Mouse (Mus musculus): ENCODE results near the gene Sox5. TPM values are rescaled to one million over a fixed set of nuclear protein-coding genes. Genes with fewer than 3 reads are reported as not detected.

The Sox5 gene
- polyA plus RNA-seq, 1 experiment: 0.81 TPM

DNA sequence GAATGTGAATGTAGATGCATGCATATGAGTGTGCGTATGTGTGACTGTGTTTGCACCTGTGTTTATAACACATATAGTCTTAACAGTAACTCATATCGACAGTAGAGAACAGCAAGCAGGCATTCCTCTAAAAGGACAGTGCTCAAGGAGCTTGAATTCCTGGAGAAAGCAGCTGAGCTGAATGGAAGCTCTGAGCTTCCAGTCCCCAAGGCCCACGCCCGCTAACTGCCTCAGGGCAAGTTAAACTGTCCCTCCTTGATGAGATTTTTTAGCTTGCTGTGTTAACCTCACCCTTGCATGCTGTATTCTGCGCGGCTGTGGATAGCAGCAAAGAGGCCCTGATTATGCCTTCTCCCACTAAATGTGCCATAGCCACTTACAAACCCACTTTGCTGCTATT, 388.6 kb downstream of the Sox5 start:
- H3K4me3 ChIP-seq (ENCODE audit: control insufficient read depth, insufficient read depth, low read length): no peak overlapping the region
- WGBS: 97% methylated on average over 6 of the region's 6 CpGs
- no peaks in the 10 kb centered on the region for H3K4me1 ChIP-seq (replicated peaks; ENCODE audit: control insufficient read depth, insufficient read depth, low read length)
- TF ChIP-seq POLR2A (IDR thresholded peaks at IDR 0.05; ENCODE audit: control insufficient read depth, extremely low read depth, insufficient read depth, low read length, poor library complexity): no peak
- no peak for TF ChIP-seq CTCF (IDR thresholded peaks at IDR 0.05; ENCODE audit: borderline replicate concordance, control insufficient read depth, extremely low read depth, insufficient read depth, low read length, poor library complexity)
- no peak overlapping the region for H3K27ac ChIP-seq (ENCODE audit: control insufficient read depth, insufficient read depth, low read length)
- H3K36me3 ChIP-seq (ENCODE audit: control insufficient read depth, insufficient read depth, low read length): no peaks in the 10 kb centered on the region
- DNase-seq: no peak
- H3K27me3 ChIP-seq (ENCODE audit: control insufficient read depth, insufficient read depth, low read length): no peaks in the 10 kb centered on the region

DNA sequence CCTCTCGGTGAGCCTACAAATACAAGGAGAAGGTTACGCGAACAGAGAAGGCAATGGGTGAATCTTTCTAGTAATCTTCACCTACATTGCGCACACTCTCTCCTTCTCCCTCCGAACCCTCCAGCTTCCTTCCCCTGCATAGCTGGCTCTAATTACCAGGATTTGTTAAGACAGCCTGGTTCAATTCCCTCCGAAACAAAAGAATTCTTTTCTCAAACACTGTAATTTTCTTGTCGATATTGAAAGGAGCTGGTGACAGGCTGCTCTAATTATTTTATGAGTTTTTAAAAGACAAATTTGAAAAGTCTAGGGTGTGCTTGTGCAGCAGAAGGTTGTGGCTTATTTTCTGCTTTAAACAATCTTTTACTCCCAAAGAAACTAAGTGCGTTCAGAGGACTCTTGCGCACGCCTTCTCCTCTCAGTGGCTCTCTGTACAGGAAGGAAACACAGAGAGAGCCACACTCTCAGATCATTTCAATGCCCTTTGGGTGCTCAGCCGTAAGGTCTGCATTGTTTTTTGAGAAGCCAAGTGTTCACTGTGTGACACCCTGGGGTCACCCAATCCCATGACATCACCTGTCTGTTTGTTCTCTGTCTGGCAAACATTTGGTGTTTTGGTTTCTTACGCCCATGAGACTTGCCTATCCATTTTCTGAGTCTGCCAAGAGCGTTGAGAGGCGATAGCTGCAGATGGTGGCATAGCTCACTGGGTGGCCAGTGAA, 392.3 kb downstream of the Sox5 start:
- TF ChIP-seq POLR2A (IDR thresholded peaks at IDR 0.05; ENCODE audit: control insufficient read depth, extremely low read depth, insufficient read depth, low read length, poor library complexity): no peak
- no peak for TF ChIP-seq CTCF (IDR thresholded peaks at IDR 0.05; ENCODE audit: borderline replicate concordance, control insufficient read depth, extremely low read depth, insufficient read depth, low read length, poor library complexity)
- no peak overlapping the region for H3K27ac ChIP-seq (ENCODE audit: control insufficient read depth, insufficient read depth, low read length)
- WGBS: 95% methylated on average over 14 of the region's 14 CpGs
- no peak overlapping the region for H3K4me3 ChIP-seq (ENCODE audit: control insufficient read depth, insufficient read depth, low read length)
- no peaks in the 10 kb centered on the region for H3K36me3 ChIP-seq (ENCODE audit: control insufficient read depth, insufficient read depth, low read length)
- no peaks in the 10 kb centered on the region for H3K27me3 ChIP-seq (ENCODE audit: control insufficient read depth, insufficient read depth, low read length)
- no peak for DNase-seq
- H3K4me1 ChIP-seq (replicated peaks; ENCODE audit: control insufficient read depth, insufficient read depth, low read length): no peaks in the 10 kb centered on the region

DNA sequence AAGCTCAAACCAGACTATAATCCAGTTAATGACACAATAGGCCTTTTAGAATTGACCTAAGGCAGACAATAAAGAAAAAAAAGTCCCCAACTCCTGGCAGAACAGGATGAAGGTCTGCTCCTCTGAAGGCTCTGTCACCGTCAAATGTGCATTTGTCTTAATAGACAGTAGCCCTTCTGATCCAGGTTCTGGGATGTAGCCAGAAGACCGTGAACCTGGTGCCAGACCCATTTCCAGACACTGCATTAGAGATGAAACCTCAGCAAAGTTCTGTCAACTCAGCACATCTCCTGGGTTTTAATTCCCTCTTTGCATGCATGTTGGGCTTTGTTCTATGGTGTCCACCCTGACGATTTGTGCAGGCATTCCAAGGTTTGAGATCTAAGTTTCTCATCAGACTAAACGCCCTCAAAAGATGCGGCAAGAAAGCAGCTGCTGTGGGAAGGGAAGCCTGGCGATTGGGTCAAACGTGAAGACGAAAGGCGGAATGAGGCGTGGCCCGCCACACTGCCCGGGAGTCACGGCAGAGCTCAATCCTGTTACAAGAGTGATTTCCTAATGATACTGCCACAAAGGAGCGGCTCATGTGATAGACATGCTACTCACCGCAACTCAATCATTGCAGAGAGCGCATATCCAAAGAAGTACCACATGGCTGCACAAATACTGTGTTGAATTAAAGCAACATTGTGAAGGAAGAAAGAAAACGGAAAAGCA, 394.1 kb downstream of the Sox5 start:
- no peaks in the 10 kb centered on the region for H3K27me3 ChIP-seq (ENCODE audit: control insufficient read depth, insufficient read depth, low read length)
- H3K36me3 ChIP-seq (ENCODE audit: control insufficient read depth, insufficient read depth, low read length): no peaks in the 10 kb centered on the region
- no peaks in the 10 kb centered on the region for H3K4me1 ChIP-seq (replicated peaks; ENCODE audit: control insufficient read depth, insufficient read depth, low read length)
- DNase-seq: no peak
- WGBS: 91% methylated on average over 17 of the region's 17 CpGs
- H3K4me3 ChIP-seq (ENCODE audit: control insufficient read depth, insufficient read depth, low read length): no peak overlapping the region
- H3K27ac ChIP-seq (ENCODE audit: control insufficient read depth, insufficient read depth, low read length): no peak overlapping the region
- TF ChIP-seq CTCF (IDR thresholded peaks at IDR 0.05; ENCODE audit: borderline replicate concordance, control insufficient read depth, extremely low read depth, insufficient read depth, low read length, poor library complexity) (no peak), POLR2A (IDR thresholded peaks at IDR 0.05; ENCODE audit: control insufficient read depth, extremely low read depth, insufficient read depth, low read length, poor library complexity) (no peak)

DNA sequence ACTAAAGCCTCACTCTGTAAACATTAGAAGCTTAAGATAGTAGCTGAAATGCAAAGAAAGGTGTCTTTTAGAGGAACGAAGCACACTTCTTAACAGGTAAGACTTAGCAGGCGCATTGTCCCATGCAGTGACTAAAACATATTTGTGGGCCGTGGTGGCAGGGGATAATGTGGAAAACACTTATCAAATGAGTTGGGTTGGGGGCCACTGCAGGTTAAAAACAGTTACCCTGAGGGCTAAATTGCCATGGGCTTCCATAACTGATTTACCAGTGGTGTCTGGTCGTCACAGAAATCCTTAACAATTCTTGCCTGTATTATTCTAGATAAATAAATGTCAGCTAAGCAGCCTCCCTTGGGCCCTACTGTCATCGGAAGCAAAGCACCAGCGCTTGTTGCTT, 401.1 kb downstream of the Sox5 start:
- no peak overlapping the region for H3K27ac ChIP-seq (ENCODE audit: control insufficient read depth, insufficient read depth, low read length)
- WGBS: 95% methylated on average over 6 of the region's 6 CpGs
- no peaks in the 10 kb centered on the region for H3K4me1 ChIP-seq (replicated peaks; ENCODE audit: control insufficient read depth, insufficient read depth, low read length)
- no peak for TF ChIP-seq POLR2A (IDR thresholded peaks at IDR 0.05; ENCODE audit: control insufficient read depth, extremely low read depth, insufficient read depth, low read length, poor library complexity)
- no peak overlapping the region for H3K4me3 ChIP-seq (ENCODE audit: control insufficient read depth, insufficient read depth, low read length)
- no peaks in the 10 kb centered on the region for H3K36me3 ChIP-seq (ENCODE audit: control insufficient read depth, insufficient read depth, low read length)
- no peak for DNase-seq
- H3K27me3 ChIP-seq (ENCODE audit: control insufficient read depth, insufficient read depth, low read length): no peaks in the 10 kb centered on the region

DNA sequence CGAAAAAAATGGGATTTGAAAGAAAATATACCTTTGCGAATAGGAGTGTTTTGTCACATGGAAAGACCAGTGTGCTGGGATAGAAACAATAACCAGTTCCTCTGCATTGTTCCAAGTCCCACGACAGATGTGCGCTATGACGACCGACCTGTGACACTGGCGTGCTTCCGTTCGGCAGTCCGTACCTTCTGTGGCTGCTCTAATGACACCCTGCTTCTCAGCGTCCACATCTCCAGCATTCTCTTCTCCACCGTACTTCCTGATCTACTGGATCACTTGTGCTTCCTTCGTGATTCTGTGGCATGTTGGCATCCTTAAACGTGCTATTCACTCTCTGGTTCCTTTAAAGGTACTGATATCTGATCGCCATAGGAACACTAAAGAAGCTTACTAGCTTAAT, 401.6 kb downstream of the Sox5 start:
- H3K27me3 ChIP-seq (ENCODE audit: control insufficient read depth, insufficient read depth, low read length): no peaks in the 10 kb centered on the region
- no peaks in the 10 kb centered on the region for H3K4me1 ChIP-seq (replicated peaks; ENCODE audit: control insufficient read depth, insufficient read depth, low read length)
- H3K27ac ChIP-seq (ENCODE audit: control insufficient read depth, insufficient read depth, low read length): no peak overlapping the region
- H3K36me3 ChIP-seq (ENCODE audit: control insufficient read depth, insufficient read depth, low read length): no peaks in the 10 kb centered on the region
- no peak for DNase-seq
- no peak overlapping the region for H3K4me3 ChIP-seq (ENCODE audit: control insufficient read depth, insufficient read depth, low read length)
- no peak for TF ChIP-seq CTCF (IDR thresholded peaks at IDR 0.05; ENCODE audit: borderline replicate concordance, control insufficient read depth, extremely low read depth, insufficient read depth, low read length, poor library complexity)
- TF ChIP-seq POLR2A (IDR thresholded peaks at IDR 0.05; ENCODE audit: control insufficient read depth, extremely low read depth, insufficient read depth, low read length, poor library complexity): no peak
- WGBS: 92% methylated on average over 15 of the region's 15 CpGs

DNA sequence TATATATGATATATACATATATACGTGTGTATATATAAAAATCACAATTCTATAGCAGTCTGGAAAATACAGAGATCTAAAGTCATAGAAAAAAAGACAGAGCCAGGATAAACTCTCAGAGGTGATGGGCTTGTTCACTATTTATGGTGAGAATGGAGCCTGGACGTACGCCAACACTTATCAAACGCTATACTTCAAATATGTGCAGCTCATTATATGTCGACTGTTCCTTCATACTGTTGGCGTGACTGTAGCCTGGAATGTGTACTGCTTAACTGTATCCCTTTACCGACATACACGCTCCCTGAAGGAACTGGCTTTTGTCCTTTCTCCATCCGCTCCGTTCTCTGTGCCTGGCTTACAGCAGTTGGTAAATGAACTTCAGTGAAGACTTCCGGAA, 407.0 kb downstream of the Sox5 start:
- WGBS: 95% methylated on average over 11 of the region's 11 CpGs
- no peaks in the 10 kb centered on the region for H3K27me3 ChIP-seq (ENCODE audit: control insufficient read depth, insufficient read depth, low read length)
- TF ChIP-seq POLR2A (IDR thresholded peaks at IDR 0.05; ENCODE audit: control insufficient read depth, extremely low read depth, insufficient read depth, low read length, poor library complexity) (no peak), CTCF (IDR thresholded peaks at IDR 0.05; ENCODE audit: borderline replicate concordance, control insufficient read depth, extremely low read depth, insufficient read depth, low read length, poor library complexity) (no peak)
- H3K36me3 ChIP-seq (ENCODE audit: control insufficient read depth, insufficient read depth, low read length): no peaks in the 10 kb centered on the region
- H3K27ac ChIP-seq (ENCODE audit: control insufficient read depth, insufficient read depth, low read length): no peak overlapping the region
- H3K4me1 ChIP-seq (replicated peaks; ENCODE audit: control insufficient read depth, insufficient read depth, low read length): no peaks in the 10 kb centered on the region
- no peak overlapping the region for H3K4me3 ChIP-seq (ENCODE audit: control insufficient read depth, insufficient read depth, low read length)
- no peak for DNase-seq
